Mouse (Mus musculus) erythroid progenitor cell, adult 5-6 weeks (primary cell): ENCODE measurements at regions not wholly inside any gene's neighbourhood (a gene's known extent, or its start where the extent isn't known, plus 50 kb on each side); places are given as distances from the start of the nearest gene placed in this dataset.

Experiments
- ATAC-seq: replicated peaks from 2 replicates; pipeline ENCODE4 v1.8.0; 2016; ENCODE audit warnings: moderate number of reproducible peaks, mild to moderate bottlenecking, moderate TSS enrichment, inconsistent platforms; ENCODE audit not compliant: poor library complexity, low FRiP score, severe bottlenecking

DNA sequence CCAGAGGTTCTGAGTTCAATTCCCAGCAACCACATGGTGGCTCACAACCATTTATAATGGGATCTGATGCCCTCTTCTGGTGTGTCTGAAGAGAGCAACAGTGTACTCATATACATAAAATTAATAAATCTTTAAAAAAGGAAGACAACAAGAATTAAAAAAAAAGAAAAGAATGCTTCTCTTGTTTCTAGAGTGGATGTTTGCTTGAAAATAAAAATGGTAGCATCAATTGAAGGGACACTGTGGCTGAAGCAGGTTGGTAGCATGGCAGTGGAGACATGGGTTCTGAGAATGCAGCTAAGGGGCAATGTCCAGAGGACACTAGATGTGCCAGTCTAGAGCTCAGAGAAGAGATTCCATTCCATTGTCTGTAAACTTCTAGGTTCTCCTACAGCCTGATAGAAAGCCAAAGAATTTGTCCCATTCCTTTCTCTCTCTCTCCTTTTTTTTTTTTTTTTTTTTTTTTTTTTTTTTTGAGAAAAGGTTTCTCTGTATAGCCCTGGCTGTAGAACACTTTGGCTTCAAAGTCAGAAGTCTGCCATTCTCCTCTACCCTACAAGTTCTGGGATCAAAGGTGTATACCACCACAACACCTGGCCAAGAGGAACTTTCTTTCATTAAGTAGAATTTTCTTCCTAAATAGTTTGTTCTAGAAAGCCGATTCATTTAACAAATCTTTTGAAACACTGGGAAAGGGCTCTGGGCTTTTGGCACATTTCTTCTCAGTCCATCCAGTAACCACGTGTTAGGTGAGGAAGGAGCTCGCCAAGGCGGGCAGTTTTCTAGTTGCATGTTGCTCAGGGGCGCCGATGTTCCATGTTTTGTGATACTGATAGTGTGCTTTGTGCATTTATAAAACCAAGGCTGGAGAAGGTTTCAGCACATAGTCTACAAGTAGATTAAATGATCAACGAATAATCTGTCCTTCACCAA lies 158.1 kb downstream of the Qrsl1 start:
- ATAC-seq, result no peak

DNA sequence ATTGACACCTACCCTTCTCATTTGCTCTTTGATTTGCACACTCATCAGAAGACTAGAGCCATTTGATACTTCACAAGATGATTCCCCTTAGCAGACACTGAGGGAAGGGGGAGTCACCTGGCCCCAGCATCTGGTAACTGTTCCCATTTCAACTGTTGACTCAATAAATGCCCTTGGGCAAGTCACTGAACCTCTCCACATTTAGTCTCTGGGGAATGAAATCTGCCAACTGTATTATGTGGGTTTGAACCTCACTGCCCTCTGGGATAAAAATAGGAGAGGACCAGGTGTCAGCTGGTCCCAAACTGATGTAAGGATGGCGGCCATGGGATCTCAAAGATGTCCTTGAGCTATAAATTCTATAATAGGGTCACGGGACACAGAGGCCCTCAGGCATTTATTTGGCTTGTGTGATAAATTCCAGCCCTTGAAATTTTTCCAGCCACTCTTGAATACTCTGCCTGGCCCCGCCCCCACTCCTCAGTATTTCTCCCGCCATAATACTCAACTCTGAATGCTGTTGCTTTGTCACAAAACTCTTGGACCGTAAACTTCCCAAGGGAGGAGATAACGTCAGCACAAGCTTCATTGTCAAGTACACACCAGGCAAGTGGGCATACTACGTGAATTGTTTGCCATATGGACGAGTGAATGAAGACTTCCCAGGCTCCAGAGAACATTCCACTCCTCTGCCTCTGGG lies 155.5 kb downstream of the Qrsl1 start:
- ATAC-seq, result no peak

DNA sequence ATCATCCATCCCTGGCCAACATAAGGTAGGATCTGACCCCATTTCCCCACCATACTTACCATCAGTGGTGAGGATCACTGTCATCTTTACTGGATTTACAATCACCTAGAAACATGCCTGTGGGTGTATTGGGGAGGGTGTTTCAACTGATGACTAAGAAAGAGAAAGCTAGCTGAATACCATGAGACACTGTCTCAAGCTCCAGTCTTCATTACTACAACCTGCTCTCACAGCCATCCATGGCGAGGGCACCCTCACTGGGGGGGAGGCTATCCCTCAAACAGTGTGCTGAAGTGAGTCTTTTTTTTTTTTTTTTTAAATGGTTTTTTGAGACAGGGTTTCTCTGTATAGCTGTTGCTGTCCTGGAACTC lies 154.9 kb downstream of the Qrsl1 start:
- no peak for ATAC-seq

DNA sequence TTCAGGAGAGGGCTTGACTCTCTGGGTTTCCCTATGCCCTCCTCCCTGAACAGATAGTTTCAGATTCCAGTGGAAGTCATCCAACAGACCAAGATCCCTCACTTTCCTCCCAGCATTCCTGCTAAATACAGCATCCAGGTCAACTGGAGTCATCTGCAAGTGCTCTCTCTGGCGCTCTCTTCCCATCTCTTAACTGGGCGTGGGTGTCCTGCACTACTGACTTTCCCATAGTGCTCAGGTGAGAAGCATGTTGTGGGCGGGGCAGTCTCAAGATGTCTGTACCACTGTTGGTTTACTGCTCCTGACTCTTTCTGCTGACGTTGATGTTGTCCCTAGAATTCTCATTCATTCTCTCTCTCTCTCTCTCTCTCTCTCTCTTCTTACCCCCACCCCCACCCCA lies 154.0 kb downstream of the Qrsl1 start:
- no peak for ATAC-seq

DNA sequence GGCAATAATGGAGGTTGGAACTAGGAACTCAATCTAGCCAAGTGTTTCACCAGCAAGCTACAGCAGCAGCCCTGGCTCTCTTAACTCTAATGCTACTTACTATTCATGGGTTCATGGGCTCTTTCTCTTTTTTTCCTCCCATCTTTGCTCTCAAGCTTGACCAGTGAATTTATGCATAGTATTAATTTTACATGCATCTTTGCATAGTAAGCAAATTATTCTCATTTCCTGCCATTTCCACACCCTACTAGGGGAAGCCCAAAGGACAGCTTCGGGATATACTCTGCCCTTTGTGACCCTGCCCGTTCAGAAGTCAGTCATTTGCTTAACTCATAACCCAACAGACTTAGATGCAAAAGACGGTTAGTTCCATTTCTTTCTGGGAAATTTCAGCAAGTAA lies 153.2 kb downstream of the Qrsl1 start:
- ATAC-seq, result no peak

DNA sequence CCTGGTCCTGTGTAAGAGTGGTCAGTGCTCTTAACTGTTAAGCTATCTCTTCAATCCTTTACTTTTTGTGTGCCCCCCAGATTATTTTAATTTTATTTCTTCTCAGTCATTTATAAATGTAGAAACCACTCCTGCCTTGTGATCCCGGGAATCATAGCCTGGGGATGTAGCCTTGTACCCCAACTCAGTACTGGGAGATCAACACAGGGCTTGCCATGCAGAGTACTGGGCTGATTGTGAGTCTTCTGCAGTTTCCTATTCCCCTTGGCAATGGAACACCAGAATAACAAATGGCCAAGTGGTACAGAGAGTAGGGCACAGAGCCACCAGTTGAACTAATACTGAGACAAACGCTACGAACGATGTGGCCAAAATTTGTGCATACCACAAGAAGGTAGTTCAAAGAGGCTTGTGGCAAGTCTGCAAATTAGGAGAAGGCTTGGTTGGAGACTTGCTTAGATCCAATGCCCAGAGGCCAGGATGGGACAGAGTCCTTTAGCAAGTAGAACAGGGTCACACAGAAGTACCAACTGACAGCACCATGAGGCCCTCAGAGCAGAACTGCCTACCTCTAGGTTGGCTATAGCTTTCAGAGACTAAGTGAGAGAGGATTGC lies 151.9 kb downstream of the Qrsl1 start:
- no peak for ATAC-seq

DNA sequence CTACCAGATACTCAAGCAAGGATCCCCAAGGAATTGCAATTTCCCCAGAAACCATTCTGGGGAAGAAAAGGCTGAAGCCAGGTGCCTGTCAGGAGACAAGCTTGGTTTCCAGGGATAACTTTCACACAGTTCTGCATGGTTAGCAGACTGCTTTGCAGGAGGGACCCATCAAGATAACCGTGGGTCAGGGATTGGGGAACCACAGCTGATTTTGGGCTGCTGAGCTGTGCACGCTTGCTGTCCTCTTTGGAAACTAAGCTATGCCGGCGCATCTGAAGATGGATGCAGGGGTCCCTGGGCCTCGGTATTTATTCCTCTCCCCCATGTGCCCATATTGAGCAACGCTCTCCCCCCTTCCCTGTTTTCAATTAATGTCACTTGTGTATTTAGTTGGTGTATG lies 151.1 kb downstream of the Qrsl1 start:
- no peak for ATAC-seq

DNA sequence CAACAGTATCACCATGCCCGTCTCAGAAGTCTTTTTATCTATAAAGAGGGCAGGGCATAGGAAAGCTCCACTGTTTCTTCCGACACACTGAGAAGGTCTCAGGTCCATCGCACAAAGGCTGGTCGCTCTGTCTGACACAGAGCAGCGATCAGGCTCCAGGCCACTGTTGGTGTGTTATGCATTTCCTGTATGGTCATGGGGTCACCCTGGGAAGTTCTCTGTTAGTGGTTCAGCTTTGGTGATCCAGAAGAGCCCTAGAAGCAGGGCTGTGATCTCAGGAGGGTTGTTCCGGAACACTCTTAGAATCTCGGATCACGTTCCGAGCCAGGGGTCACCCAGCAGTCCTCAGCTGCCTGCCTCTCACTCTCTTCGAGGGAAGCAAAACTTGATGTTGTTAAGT lies 150.7 kb downstream of the Qrsl1 start:
- no peak for ATAC-seq

DNA sequence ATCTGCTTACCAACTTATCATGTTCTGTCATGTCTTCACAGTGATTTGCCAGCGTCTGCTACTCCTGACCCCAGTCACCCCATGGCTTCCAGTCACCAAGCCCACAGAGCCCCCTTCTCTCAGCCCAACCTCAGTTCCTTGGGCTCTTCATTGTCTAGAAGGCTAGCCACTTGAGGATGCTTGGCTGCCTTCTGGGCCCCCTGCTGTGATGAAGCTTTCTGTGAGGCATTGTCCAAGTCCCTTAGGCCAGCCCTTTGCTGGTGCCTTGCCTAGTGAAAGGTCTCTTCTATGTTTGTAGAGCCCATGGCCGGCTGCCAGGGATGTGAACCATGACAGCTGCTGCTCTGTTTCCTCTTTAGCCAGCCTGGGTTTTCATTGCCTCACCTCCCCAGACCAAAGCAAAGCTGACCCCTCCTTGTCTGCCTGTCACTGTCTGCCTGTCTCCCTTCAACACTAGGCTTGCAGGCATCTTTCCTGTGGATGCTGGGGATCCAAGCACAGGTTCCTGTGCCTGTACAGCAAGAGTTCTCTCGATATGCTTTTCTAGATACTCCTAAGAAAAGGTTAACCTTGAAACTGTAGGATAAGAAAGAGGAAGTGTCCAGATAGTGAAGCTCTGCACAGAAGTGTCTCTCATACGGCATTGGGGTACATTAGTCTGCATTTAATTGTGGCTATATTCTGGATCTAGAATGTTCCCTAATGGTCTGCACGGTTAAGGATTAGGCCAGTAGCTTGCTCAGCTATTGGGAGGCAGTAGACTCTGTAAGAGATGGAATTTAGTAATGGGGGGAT lies 149.5 kb downstream of the Qrsl1 start:
- 0 out of 2 replicates have a peak, but pooled peaks have one; percentile 18 for ATAC-seq

DNA sequence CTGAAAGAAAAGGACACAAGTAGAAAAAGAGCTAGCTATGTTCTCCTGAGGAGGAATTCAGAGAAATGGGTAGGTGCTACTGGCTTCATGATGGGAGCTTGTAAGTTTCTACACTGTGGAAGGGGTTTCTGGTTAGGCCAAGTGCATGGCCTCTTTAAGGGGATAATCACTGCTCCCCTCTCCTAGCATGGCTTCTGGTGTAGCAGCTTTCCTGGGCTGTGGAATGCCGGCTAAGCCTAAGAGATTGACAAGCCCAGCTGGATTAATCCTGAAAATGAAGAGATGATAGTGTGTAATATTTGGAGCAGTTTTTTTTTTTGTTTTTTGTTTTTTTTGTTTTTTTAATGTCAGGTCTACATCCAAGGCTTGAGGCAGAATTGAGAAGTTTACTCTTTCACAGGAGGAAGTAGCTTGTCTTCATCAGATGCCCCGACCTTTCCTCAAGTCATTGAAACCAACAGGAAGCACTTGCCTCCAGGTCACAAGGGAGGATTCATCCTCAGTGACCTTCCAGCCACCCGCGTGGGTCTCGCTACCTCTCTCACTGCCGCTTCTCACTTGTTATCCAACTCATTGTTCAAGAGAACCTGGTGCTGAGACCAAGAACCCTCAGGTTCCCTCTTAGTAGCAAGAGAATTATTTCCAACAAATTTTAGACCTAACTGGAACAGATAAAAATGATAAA lies 144.5 kb downstream of the Qrsl1 start:
- ATAC-seq, result no peak

DNA sequence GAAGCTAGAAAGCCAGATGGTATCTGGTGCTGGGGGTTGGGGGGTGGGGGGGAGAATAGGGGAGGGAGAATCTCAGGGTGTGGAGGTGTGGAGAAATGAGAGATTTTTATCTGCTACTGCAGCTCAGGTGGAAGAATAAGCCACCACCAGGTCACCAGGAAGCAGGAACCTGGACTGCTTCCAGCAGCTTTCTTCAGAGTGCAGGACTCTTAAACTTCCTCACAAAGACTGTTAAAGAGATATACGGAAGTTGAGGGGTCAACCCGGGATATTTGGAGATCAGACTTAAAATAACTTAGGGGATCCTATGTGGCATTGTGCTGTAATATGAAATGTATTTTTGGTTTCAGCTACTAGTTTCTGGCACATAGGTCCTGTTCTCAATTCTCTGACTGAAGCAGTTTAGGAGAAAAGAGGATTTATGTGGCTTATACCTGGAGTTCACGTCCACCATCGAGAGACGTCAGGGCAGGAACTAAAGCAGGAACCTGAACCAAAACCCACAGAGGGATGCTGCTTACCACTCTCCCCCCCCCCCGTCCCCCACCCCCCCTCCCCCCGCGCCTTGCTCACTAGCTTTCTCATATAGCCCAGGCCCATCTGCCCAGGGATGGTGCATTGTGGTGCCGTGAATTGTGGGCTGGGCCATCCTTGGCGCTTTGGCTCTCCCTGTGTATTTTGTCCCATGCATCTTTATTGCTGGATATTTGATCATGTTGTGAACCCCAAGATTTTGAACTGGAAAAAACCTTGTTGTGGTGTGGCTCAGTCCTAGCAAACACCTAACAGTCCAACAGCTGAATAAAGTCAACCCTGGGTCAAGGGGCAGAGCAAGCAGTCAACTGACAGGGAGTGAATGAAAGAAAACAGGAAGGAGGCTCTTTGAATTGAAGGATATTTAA lies 143.2 kb downstream of the Qrsl1 start:
- no peak for ATAC-seq

DNA sequence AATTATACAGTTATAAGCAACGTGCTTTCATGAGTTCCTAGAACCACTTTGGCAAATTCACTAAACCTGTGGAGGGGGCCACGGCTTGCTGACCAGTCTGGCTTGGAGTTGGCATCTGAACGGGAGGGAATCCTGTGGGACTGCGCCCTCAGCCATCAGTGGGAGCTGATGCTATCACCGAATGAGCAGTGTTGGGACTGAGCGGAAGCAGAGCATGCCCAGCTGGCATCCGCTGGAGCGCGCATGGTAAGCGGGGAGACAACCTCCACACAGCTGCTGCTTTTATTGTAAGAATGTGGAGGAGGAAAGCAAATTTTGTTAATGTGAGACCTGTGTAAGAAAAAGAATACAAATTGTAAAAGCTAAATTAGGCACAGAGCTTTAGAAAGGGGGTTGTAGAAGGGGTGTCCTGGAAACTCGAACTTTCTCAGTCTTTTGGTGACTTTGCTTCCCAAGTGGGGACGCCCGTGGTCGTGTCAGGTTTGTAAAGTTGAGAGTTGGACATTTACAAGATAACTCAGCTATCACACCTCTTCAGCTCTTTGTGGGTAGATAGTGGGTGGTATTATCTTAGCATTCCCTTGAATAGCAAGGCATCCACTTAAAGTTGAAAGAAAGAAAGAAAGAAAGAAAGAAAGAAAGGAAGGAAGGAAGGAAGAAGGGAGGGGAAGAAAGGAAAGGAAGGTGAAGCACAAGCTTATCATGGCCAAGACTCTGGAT lies 142.2 kb downstream of the Qrsl1 start:
- ATAC-seq, result no peak

DNA sequence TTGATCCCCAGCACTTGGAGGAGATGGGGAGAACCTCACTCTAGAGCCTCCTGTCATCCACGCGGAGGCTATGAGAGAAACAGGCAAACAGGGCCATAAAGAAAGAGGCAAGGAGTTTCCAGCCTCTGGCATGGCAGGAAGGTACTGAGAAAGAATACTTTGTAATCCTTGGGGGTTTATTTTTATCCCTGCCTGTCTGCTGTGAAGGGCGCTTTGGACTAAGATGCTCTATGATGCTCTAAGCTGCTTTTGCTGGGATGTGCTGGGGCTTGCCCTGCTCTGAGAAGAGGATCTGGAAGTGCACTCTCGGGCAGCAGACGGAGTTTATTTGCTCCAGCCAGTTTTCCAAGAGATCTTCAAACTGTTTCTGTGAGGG lies 141.7 kb downstream of the Qrsl1 start:
- ATAC-seq, result no peak

DNA sequence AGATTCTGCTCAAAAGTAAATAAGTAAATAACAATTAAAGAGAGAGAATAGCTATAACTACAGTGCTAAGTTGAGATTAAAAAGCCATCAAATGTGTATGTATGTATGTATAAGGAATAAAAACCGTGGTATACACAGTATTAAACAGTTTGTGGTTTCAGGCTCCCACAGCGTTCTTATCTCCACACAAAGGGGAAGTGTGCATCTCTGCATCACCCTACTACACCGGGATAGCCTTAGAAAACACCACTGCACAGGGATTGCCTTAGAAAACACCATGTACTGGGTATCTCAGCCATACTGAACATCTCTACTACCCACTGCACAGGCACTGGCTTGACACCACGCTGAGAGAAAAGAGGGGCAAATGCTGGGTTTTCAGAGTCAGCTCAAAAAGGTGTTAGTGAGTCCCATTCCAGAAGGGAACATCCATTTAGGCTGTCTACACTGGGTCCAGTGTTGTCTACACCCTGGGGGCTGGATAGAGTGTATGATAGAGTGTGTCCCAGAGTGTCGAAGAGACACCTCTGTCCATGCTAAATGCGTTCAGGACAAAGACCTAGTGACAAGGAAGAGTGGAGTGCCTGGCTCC lies 139.5 kb downstream of the Qrsl1 start:
- ATAC-seq, result no peak

DNA sequence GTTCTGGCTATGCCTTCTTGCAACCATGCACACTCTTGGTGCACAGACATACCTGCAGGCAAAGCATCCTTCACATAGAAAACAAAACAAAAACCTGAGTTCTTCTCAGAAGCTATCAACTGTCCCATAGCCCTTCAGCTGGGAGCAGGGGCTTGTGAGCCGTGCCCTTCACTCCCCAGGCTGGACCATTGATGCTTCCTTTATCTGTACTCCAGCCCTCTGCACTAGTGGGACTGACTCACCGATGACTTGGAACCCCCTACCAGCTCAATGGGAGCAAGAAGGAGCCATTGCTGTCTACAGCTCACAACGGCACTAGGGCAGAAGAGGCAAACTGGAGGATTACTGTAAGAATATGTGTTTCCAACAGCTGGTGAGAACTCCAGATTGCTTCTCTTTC lies 137.0 kb downstream of the Qrsl1 start:
- no peak for ATAC-seq

DNA sequence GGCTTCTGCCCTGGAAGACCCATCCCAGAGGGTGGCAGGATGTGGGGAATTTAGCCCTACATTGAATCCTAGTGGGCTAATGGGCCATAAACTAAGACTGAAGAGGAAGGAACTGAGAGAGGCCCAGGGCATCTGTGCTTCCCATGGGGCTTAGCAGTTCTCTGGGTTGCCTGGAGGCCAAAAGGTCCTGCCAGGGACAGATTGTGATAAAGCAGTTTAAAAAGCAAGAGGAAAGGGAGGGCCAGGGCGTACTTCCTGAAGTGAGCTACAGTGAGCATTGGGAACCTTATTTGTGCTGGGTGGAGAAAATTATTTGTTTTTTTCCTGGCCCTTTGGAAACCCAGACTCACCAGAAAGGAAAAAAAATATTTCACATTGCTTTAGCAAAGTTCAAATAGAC lies 136.3 kb downstream of the Qrsl1 start:
- ATAC-seq, result peak; percentile 87

DNA sequence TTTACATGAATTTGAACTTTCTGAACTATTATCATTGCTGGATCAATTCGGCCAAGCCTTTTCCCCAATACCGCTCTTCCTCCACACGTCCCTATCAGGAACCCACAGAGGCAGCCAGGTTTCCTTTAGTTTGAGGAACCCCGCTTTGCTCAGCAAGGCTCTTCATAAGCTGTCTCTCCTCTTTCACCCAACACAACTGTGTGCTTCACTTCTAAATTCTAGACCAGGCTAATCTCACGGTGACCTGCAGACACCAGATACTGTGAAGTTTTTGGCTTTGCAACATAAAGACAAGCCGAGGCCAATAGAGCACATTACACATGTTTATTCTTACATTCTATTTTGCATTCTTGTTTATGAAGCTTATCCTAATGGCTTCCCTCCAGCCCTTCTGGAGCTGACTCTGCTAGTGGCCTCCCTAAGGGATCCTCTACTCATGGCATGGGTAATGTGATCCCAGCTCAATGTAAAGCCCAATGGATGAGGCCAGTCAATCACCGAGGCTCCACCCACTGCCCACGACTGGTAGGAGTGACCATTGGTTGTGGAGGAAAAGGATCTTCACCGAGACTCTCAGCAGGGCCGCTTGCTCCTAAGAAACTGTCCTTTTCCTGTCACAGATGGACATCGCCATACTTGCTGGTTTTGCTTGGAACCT lies 135.6 kb downstream of the Qrsl1 start:
- ATAC-seq, result peak; percentile 77
